ENCODE assay signal across 8 mouse cellular contexts in the genomic region with DNA sequence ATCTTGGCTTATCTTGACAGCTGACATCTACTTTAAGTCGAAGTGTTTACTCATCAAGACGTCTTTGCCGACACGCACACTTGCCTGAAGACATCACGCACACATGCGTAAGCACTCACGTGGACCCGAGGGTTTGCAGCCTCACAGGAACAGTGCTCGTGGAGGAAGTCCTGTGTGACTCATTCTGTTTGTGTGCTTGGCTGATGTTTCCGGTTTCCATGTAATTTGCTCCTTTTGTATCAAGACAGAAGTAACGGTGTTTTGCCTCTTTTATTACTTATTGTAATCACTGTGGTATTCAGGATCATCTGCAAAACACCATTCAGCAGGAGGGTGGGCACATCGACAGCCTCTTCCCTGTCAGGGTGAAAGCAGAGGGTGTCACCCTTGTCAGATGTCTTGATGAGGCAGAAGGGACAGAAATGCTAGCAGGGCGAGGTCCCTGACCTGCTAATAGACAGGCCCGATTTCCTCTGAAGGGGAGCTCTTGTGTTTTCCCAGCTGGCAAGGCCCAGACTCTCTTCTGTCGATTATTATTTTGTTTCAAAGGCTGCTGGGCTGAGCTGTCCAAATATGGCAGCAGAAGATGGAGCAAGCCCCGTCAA.
DNase-seq lines count a peak whose midpoint lies in the region; ATAC-seq lines count a peak whose summit lies in the region.

No protein-coding gene starts in this region.

- H3K4me3 ChIP-seq in intestine, embryonic 15.5 days (replicated peaks): no peak overlapping the region

- 0 out of 2 replicates have a peak overlapping the region, but pooled peaks have one; percentile 9 for H3K4me2 ChIP-seq in intestine, embryonic 15.5 days (replicated peaks)

- peak; percentile 68 for DNase-seq in layer of hippocampus, adult 9-11 months
- no peak for DNase-seq in layer of hippocampus, adult 9-10 months (ENCODE audit: low spot score)
- DNase-seq in Muller cell, postnatal 12 days (ENCODE audit: inconsistent ontology term): peak; percentile 26
- DNase-seq in heart, adult 8-10 months (ENCODE audit: low spot score): peak; percentile 75
- DNase-seq in lung, postnatal 10 days: peak; percentile 53
- DNase-seq in thymus, postnatal 25 days: peak; percentile 18
- DNase-seq in retina, postnatal 1 day: no peak

- peak overlapping the region; percentile 70 for H3K27ac ChIP-seq in intestine, embryonic 15.5 days

- no peaks in the 10 kb centered on the region for H3K36me3 ChIP-seq in intestine, embryonic 15.5 days

- H3K9me3 ChIP-seq in intestine, embryonic 15.5 days: no peaks in the 10 kb centered on the region

- no peaks in the 10 kb centered on the region for H3K27me3 ChIP-seq in intestine, embryonic 15.5 days (replicated peaks)

- peaks cover 14% of the 10 kb centered on the region; the same call in 1 of the 2 replicates for H3K4me1 ChIP-seq in intestine, embryonic 15.5 days (replicated peaks)

- 51% methylated on average over 16 of the region's 16 CpGs for WGBS in intestine, embryonic 15.5 days

- H3K9ac ChIP-seq in intestine, embryonic 15.5 days: no peak overlapping the region

- ATAC-seq in intestine, embryonic 15.5 days: peak; percentile 65

Comparison
In these comparisons a context has a peak if more than half of its experiments do, and no peak if none do; other contexts are left out.
1. DNase-seq: peak in layer of hippocampus, adult 9-11 months (single experiment), Muller cell, postnatal 12 days (single experiment), heart, adult 8-10 months (single experiment), lung, postnatal 10 days (single experiment) and thymus, postnatal 25 days (single experiment); none in layer of hippocampus, adult 9-10 months (single experiment) and retina, postnatal 1 day (single experiment).